Mouse (Mus musculus) bone marrow, adult 2 months (tissue): ENCODE results near the gene Cds1.

Experiments
- CTCF ChIP-seq: fragments of 200-500 bp; IDR thresholded peaks from 2 replicates; pipeline ENCODE4 v1.5.1; 2011; ENCODE audit warnings: low read length, control low read depth; ENCODE audit not compliant: control insufficient read depth, insufficient read depth
- POLR2A ChIP-seq: fragments of 200-500 bp; IDR thresholded peaks from 2 replicates; pipeline ENCODE4 v1.6.1; 2011; ENCODE audit warnings: low read depth, mild to moderate bottlenecking, control low read depth, low read length, borderline replicate concordance; ENCODE audit not compliant: control insufficient read depth

DNA sequence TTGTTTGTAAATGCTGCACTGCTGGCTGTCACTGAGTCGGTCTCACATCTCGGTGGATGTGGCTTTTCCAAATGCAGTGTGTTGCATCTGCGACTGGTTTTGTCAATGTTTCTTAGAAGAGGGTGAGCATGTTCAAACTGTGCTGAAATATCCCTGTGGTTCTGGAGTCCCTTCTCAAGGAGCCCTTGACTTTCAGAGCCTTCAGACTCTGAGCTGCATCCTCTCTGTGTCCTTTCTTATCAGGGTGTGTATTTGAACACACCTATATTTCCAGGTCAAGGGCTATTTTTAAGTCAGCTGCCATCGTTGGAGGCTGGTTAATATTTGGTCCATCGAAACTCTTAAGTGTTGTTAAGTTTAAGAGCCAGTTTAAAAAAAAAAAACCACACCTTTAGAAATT is 2.2 kb downstream of the Cds1 start:
- no peak for TF ChIP-seq POLR2A
- TF ChIP-seq CTCF, result no peak
